Mouse (Mus musculus) E14TG2a.4 (cell line): ENCODE data around the gene Styxl1.

Experiments
- CTCF ChIP-seq: conservative IDR thresholded peaks from 2 replicates; pipeline ENCODE4 v1.5.1; 2014; ENCODE audit warnings: low read length
- NANOG ChIP-seq: IDR thresholded peaks from 2 replicates; pipeline ENCODE4 v1.6.1; 2014; ENCODE audit warnings: borderline replicate concordance, low read length, mixed read lengths
- POU5F1 ChIP-seq: IDR thresholded peaks from 2 replicates; pipeline ENCODE4 v1.6.1; 2014; ENCODE audit warnings: low read length, borderline replicate concordance

- no peak for TF ChIP-seq CTCF
- TF ChIP-seq NANOG = no peak
- no peak for TF ChIP-seq POU5F1
These were observed 27.1 kb downstream of the Styxl1 start for GRCm38 (mm10) chr5:135751041-135751440.
